Mouse (Mus musculus): ENCODE results near the gene Spred2.
"Not testable (repeated sequence)": the region's sequence is repeated elsewhere in the genome, so short reads cannot be mapped to it uniquely, and the experiment has no call there.

Spred2 gene

GRCm38 (mm10) chr11:20018905-20019304 is 94.7 kb downstream of the Spred2 start:
- DNase-seq (ENCODE audit: low spot score), result no peak

GRCm38 (mm10) chr11:20020720-20021119 is 96.5 kb downstream of the Spred2 start:
- DNase-seq (ENCODE audit: low spot score), result no peak

DNA sequence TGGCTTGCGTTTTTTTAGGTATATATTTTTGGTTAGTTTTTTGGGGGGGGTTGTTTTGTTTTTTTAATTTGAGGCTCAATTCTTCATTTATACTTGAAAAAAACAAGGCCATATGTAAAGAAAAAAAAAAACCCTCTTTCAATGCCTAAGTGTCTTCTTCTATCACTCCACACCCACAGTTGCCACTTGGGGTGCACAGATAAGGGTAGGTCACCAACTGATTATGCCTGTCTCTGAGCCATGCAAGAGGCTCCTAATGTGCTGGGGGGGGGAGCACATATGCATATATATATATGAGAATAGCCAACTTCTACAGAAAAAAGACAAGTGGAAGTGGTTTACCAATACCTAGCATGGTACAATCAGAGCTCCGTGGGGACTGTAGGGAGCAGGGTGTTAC is 98.3 kb downstream of the Spred2 start:
- DNase-seq (ENCODE audit: low spot score), result no peak

- no peak for DNase-seq (ENCODE audit: low spot score)
These were observed 98.8 kb downstream of the Spred2 start for GRCm38 (mm10) chr11:20022911-20023482.

DNA sequence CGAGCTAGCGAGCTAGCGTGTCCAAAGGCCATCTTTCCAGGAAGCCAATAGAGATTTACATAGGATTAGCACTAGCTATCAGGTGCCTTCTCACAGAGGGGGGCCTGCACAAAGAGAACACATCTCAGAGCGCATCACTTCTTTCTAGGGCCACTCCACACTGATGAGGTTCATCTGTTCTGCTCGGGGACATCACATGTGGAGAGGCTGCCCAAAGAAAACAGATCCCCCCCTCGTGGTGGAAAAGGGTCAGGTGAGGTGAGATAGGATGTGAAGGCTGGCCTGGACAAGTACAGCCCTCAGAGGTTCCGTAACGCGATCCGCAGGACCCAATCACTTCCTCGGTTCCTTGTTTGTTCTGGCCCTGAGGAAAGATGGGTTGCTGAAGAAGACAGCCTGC is 101.7 kb downstream of the Spred2 start:
- DNase-seq (ENCODE audit: low spot score), result peak; percentile 33

- no peak for DNase-seq (ENCODE audit: low spot score)
These were observed 103.5 kb downstream of the Spred2 start for GRCm38 (mm10) chr11:20027719-20028118.

GRCm38 (mm10) chr11:20028396-20028795 is 104.2 kb downstream of the Spred2 start:
- DNase-seq (ENCODE audit: low spot score), result no peak

DNA sequence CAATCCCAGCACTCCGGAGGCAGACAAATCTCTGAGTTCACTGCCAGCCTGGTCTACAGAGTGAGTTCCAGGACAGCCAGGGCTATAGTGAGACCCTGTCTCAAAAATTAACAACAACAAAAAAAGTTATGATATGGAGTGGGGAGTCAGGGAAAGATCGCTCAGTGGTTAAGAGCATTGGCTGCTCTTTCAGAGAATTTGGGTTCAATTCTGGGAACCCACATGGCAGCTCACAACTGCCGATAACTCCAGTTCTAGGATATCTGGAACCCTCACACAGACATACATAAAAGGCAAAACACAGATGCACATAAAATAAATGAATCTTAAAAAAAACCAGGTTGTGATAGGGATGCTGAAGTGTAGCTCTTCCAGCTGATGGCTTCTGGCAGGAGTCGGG is 104.8 kb downstream of the Spred2 start:
- DNase-seq (ENCODE audit: low spot score), result no peak

- not testable (repeated sequence) for DNase-seq (ENCODE audit: low spot score)
These were observed 106.8 kb downstream of the Spred2 start for GRCm38 (mm10) chr11:20030973-20031372.

- DNase-seq (ENCODE audit: low spot score), result peak; percentile 56
These were observed 107.4 kb downstream of the Spred2 start for GRCm38 (mm10) chr11:20031536-20031935.

- DNase-seq (ENCODE audit: low spot score), result no peak
These were observed 109.5 kb downstream of the Spred2 start for GRCm38 (mm10) chr11:20033541-20034160.

- DNase-seq (ENCODE audit: low spot score), result no peak
These were observed 110.3 kb downstream of the Spred2 start for GRCm38 (mm10) chr11:20034337-20034947.

- no peak for DNase-seq (ENCODE audit: low spot score)
These were observed 111.3 kb downstream of the Spred2 start for GRCm38 (mm10) chr11:20035343-20035928.

- DNase-seq (ENCODE audit: low spot score), result no peak
These were observed 111.8 kb downstream of the Spred2 start for GRCm38 (mm10) chr11:20035972-20036371.

GRCm38 (mm10) chr11:20037739-20038138 is 113.6 kb downstream of the Spred2 start:
- DNase-seq (ENCODE audit: low spot score), result no peak

DNA sequence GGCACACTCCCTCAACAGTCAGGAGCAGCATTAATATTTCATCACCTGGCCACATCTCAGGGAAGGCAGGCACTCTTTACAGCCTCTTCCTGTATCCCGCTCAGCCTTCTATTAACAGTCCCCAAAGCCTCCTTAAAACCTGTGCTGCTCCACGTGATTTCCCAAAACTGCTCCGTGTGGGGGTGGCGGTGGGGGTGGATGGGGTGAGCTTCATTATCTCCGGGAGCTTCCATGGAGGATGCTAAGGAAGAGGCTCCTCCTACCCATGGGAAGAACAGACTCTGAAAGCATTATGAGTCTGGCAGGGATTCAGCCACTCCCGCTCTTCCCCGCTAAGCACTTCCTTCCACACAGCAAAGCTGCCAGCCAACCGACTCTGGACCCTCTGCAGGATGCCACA is 114.5 kb downstream of the Spred2 start:
- no peak for DNase-seq (ENCODE audit: low spot score)

- peak; percentile 45 for DNase-seq (ENCODE audit: low spot score)
These were observed 117.2 kb downstream of the Spred2 start for GRCm38 (mm10) chr11:20041164-20041920.

DNA sequence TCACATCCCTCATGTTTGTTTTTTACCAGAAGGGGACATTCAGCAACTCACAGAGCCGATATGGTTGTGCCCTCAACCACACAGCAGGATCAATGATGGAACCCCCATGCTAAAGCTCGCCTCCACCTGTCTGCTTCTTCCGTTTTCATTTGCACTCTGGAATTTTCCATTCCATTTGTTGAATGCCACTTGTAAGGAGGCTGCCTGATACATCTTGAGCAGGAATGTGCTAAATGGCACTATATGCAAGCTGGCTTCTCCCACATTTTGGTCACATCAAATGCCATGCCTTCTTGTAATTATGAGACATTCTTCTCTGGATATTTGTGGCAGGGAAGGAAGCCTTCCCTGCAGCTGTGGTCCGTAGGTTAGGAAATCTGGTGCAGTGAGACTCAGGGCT is 117.9 kb downstream of the Spred2 start:
- no peak for DNase-seq (ENCODE audit: low spot score)

- no peak for DNase-seq (ENCODE audit: low spot score)
These were observed 119.1 kb downstream of the Spred2 start for GRCm38 (mm10) chr11:20043256-20043655.

GRCm38 (mm10) chr11:20045586-20045985 is 121.4 kb downstream of the Spred2 start:
- DNase-seq (ENCODE audit: low spot score), result no peak

DNA sequence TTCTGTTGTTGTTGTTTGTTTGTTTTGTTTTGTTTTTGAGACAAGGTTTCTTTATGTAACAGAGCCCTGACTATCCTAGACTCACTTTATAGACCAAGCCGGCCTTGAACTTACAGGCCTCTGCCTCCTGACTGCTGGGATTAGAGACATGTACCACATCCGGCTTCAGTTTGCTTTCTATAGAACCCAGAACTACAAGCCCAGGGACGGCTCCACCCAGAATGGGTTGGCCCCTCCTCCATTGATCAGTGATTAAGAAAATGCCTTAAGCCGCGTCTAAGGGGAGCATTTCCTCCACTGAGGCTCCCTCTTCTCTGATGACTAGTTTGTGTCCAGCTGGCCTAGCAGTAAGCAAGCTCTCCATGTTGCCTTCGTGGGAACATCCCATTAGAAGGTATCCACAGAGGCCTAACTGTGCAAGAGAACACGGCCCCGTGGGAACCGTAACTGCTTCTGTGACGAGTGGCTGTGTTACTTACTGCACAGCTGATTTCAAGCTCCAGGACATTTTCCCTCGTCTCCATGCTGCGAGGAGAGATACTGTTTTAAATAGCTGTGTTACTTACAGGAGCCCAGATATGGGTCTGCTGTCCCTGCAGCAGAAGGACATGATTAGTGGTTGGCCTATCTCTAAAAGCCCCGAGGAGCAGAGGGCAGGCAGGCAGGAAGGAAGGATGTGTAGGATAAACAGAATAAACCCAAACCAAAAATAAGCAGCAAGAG is 128.8 kb downstream of the Spred2 start:
- no peak for DNase-seq (ENCODE audit: low spot score)

DNA sequence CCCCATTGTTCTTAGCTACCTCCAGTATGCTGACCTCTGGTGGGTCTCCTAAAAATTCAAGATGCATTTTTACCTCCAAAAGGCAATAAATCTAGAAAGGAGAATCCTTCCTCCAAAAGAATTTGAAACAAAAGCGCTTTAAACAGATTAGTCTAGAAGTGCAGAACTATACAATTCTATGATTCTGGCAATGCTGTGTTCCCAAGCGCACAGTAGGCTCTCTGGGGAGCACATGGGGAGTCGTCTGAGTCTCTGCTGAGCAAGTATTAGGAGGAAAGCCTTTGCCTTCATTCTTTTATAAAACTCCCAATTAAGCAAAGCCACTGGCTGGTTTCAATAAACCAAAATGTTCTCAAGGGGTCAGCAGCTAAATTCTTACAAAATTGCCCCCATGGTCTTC is 129.8 kb downstream of the Spred2 start:
- no peak for DNase-seq (ENCODE audit: low spot score)

All from embryo, embryonic 10 days (tissue).